Mouse (Mus musculus): Measurements from ENCODE around the gene Syngr3.

DNA sequence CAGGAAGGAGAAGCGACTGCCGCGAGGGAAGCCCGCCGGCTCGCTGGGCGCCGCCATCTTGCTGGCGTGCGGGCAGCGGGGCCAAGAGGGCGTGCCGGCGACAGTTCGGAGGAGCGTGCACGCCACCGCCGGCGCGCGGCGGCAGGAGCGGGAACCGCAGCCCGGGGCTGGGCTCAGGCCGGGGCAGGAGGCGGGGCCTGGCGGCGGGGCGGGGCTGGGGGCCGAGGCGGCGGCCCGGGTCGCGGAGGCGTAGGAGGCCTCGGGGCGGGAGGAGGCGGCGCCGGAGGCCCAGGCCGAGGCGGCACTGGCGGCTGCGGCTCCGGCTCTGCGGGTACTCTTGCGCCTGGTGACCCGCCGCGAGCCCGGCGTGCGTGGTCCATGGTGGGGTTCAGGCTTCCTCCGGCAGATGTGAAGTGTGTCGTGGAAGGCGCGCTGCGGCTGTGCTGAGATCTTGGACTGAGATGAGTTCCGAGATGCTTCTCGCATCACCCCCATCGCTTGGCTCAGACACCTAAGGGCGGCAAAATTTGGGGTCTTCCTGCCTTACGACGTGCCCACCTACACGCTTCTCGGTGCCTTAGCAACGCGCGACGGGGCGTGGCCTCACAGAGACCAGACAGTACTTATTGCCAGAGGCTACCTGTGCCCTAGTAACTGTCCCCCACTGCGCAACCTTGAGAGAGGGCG is 6.4 kb upstream of the Syngr3 start, which contains the start of the genes Gfer and Noxo1:
- TF ChIP-seq IRF4 (IDR thresholded peaks at IDR 0.05; ENCODE audit: low read depth, low read length), result no peak
- peak; percentile 85 for TF ChIP-seq MXI1 (IDR thresholded peaks at IDR 0.05; ENCODE audit: low read depth, low read length)
- peak in 1 of 2 experiments; percentile 18; a peak in 2 of 4 replicates for TF ChIP-seq CTCF (conservative IDR thresholded peaks at IDR 0.05 in 1 of 2, IDR thresholded peaks at IDR 0.05 in 1 of 2; ENCODE audit: low read depth in 2 of 2, low read length in 2 of 2)
- peak; percentile 84 for TF ChIP-seq POLR2A (IDR thresholded peaks at IDR 0.05; ENCODE audit: low read depth, low read length)
